Mouse (Mus musculus) ovary, adult 18-20 months (tissue): ENCODE results near the gene Znrf1.
"Not testable (repeated sequence)": the region's sequence is repeated elsewhere in the genome, so short reads cannot be mapped to it uniquely, and the experiment has no call there.

Experiments
- DNase-seq: peaks from one replicate; pipeline ENCODE4 v3.0.0; 2022; ENCODE audit warnings: low spot score, mixed read lengths

Znrf1 gene

GRCm38 (mm10) chr8:111630105-111630521, 94.2 kb downstream of the Znrf1 start, which contains the start of gene Ldhd:
TSS of gene Ldhd (minus strand) at chr8:111630374.
- DNase-seq, result peak; percentile 58

GRCm38 (mm10) chr8:111631589-111631988, 95.7 kb downstream of the Znrf1 start:
- no peak for DNase-seq

- DNase-seq, result no peak
Measured at GRCm38 (mm10) chr8:111632976-111633375, 97.1 kb downstream of the Znrf1 start.

GRCm38 (mm10) chr8:111638086-111638485, 102.2 kb downstream of the Znrf1 start:
- no peak for DNase-seq

GRCm38 (mm10) chr8:111641064-111641463, 105.2 kb downstream of the Znrf1 start:
- DNase-seq, result no peak

- DNase-seq, result no peak
Measured at GRCm38 (mm10) chr8:111642496-111642895, 106.6 kb downstream of the Znrf1 start.

GRCm38 (mm10) chr8:111642939-111643263, 107.0 kb downstream of the Znrf1 start:
- DNase-seq, result no peak

GRCm38 (mm10) chr8:111643264-111644141, 107.6 kb downstream of the Znrf1 start, which contains the start of gene Zfp1:
TSS of gene Zfp1 (plus strand) at chr8:111643401.
- DNase-seq, result peak; percentile 89

GRCm38 (mm10) chr8:111644286-111645051, 108.6 kb downstream of the Znrf1 start:
- not testable (repeated sequence) for DNase-seq

- no peak for DNase-seq
Measured at GRCm38 (mm10) chr8:111645715-111646114, 109.8 kb downstream of the Znrf1 start.

GRCm38 (mm10) chr8:111648834-111649233, 112.9 kb downstream of the Znrf1 start:
- DNase-seq, result no peak

- DNase-seq, result no peak
Measured at GRCm38 (mm10) chr8:111650651-111651050, 114.8 kb downstream of the Znrf1 start.

GRCm38 (mm10) chr8:111653524-111653923, 117.6 kb downstream of the Znrf1 start:
- DNase-seq, result no peak

GRCm38 (mm10) chr8:111657312-111657854, 121.5 kb downstream of the Znrf1 start:
- no peak for DNase-seq

GRCm38 (mm10) chr8:111658819-111659423, 123.0 kb downstream of the Znrf1 start:
- DNase-seq, result no peak

- peak; percentile 48 for DNase-seq
Measured at GRCm38 (mm10) chr8:111662473-111662872, 126.6 kb downstream of the Znrf1 start.

GRCm38 (mm10) chr8:111666751-111667150, 130.9 kb downstream of the Znrf1 start:
- no peak for DNase-seq
